Mouse (Mus musculus) CD4-positive helper T cell, adult 2 months (primary cell): ENCODE results near the gene Efcab6.

Source experiments
- DNase-seq: peaks from one replicate; pipeline ENCODE4 v3.0.0-alpha.2; 2012; ENCODE audit warnings: low read depth, missing footprints, low spot score

Efcab6 gene

GRCm38 (mm10) chr15:84058841-84059240 lies 6.3 kb downstream of the Efcab6 start:
- no peak for DNase-seq

- DNase-seq: no peak
Observed at GRCm38 (mm10) chr15:84056083-84056482, 9.1 kb downstream of the Efcab6 start.

- DNase-seq: no peak
Observed at GRCm38 (mm10) chr15:84053859-84054258, 11.3 kb downstream of the Efcab6 start.

GRCm38 (mm10) chr15:84053240-84053639 lies 11.9 kb downstream of the Efcab6 start:
- DNase-seq: no peak

GRCm38 (mm10) chr15:84052390-84052789 lies 12.8 kb downstream of the Efcab6 start:
- DNase-seq: no peak

GRCm38 (mm10) chr15:84049570-84049969 lies 15.6 kb downstream of the Efcab6 start:
- DNase-seq: no peak

- DNase-seq: no peak
Observed at GRCm38 (mm10) chr15:84045562-84045961, 19.6 kb downstream of the Efcab6 start.

- no peak for DNase-seq
Observed at GRCm38 (mm10) chr15:84037067-84037466, 28.1 kb downstream of the Efcab6 start.

GRCm38 (mm10) chr15:84025651-84026050 lies 39.5 kb downstream of the Efcab6 start:
- DNase-seq: no peak

GRCm38 (mm10) chr15:84024851-84025250 lies 40.3 kb downstream of the Efcab6 start:
- no peak for DNase-seq

- DNase-seq: no peak
Observed at GRCm38 (mm10) chr15:84009366-84010083, 55.7 kb downstream of the Efcab6 start.

- no peak for DNase-seq
Observed at GRCm38 (mm10) chr15:84004306-84004705, 60.9 kb downstream of the Efcab6 start.

GRCm38 (mm10) chr15:83999071-83999470 lies 66.1 kb downstream of the Efcab6 start:
- no peak for DNase-seq

- no peak for DNase-seq
Observed at GRCm38 (mm10) chr15:83998586-83998985, 66.6 kb downstream of the Efcab6 start.

- DNase-seq: no peak
Observed at GRCm38 (mm10) chr15:83998115-83998514, 67.1 kb downstream of the Efcab6 start.

GRCm38 (mm10) chr15:83997550-83997949 lies 67.6 kb downstream of the Efcab6 start:
- no peak for DNase-seq

GRCm38 (mm10) chr15:83996864-83997263 lies 68.3 kb downstream of the Efcab6 start:
- DNase-seq: no peak

GRCm38 (mm10) chr15:83992191-83992590 lies 73.0 kb downstream of the Efcab6 start:
- no peak for DNase-seq

GRCm38 (mm10) chr15:83991461-83991860 lies 73.7 kb downstream of the Efcab6 start:
- DNase-seq: no peak

GRCm38 (mm10) chr15:83989241-83989640 lies 75.9 kb downstream of the Efcab6 start:
- no peak for DNase-seq

- no peak for DNase-seq
Observed at GRCm38 (mm10) chr15:83988087-83988486, 77.1 kb downstream of the Efcab6 start.

GRCm38 (mm10) chr15:83982186-83982936 lies 82.8 kb downstream of the Efcab6 start:
- no peak for DNase-seq

- DNase-seq: no peak
Observed at GRCm38 (mm10) chr15:83978865-83979264, 86.3 kb downstream of the Efcab6 start.
